Mouse (Mus musculus) hindbrain, embryonic 15.5 days (tissue): Measurements from ENCODE around the gene Mta2. TPM values are rescaled to one million over a fixed set of nuclear protein-coding genes. Genes with fewer than 3 reads are reported as not detected.

Experiments used
- ATAC-seq: fragments of 200-750 bp; cut with Nextera tagmentation; 2 replicates; pipeline ENCODE4 v1.8.0; 2017; ENCODE audit warnings: low read depth, moderate number of reproducible peaks, moderate TSS enrichment; ENCODE audit not compliant: low FRiP score
- H3K27ac ChIP-seq: fragments of 300-500 bp; sonication (generic); replicated peaks from 2 replicates; pipeline ENCODE4 v1.5.1; 2015; ENCODE audit warnings: mild to moderate bottlenecking, inconsistent platforms
- H3K27me3 ChIP-seq: fragments of 300-500 bp; sonication (generic); 2 replicates; pipeline ENCODE4 v1.6.1; 2015; ENCODE audit warnings: control low read depth, inconsistent platforms
- H3K36me3 ChIP-seq: fragments of 300-500 bp; sonication (generic); 2 replicates; pipeline ENCODE4 v1.6.1; 2015; ENCODE audit warnings: control low read depth, inconsistent platforms
- H3K4me1 ChIP-seq: fragments of 300-500 bp; sonication (generic); replicated peaks from 2 replicates; pipeline ENCODE4 v1.6.1; 2015; ENCODE audit warnings: control low read depth, inconsistent platforms
- H3K4me2 ChIP-seq: fragments of 300-500 bp; sonication (generic); 2 replicates; pipeline ENCODE4 v1.6.1; 2015; ENCODE audit warnings: moderate library complexity, mild to moderate bottlenecking, inconsistent platforms
- H3K4me3 ChIP-seq: fragments of 300-500 bp; sonication (generic); 2 replicates; pipeline ENCODE4 v1.5.1; 2015; ENCODE audit warnings: mild to moderate bottlenecking, inconsistent platforms
- H3K9ac ChIP-seq: fragments of 300-500 bp; sonication (generic); 2 replicates; pipeline ENCODE4 v1.6.1; 2015; ENCODE audit warnings: inconsistent platforms
- H3K9me3 ChIP-seq: fragments of 300-500 bp; sonication (generic); 2 replicates; pipeline ENCODE4 v1.6.1; 2016; ENCODE audit warnings: control low read depth, inconsistent platforms
- WGBS: fragments of 180-500 bp; shearing (Covaris S2); methylation state at CpG from one replicate; pipeline ENCODE4 v1.1.7; 2015; 5-methylcytosine and 5-hydroxymethylcytosine counted together
- polyA plus RNA-seq: library from polyadenylated mRNA; unstranded; fragments of >200 nt; fragmentation: Nextera tagmentation; extraction: Ambion mirVana; gene quantifications from 2 replicates; pipeline ENCODE4 v1.2.1, GENCODE M21; 2015

Gene Mta2
- polyA plus RNA-seq, 1 experiment from 2014 or later: 109 TPM

DNA sequence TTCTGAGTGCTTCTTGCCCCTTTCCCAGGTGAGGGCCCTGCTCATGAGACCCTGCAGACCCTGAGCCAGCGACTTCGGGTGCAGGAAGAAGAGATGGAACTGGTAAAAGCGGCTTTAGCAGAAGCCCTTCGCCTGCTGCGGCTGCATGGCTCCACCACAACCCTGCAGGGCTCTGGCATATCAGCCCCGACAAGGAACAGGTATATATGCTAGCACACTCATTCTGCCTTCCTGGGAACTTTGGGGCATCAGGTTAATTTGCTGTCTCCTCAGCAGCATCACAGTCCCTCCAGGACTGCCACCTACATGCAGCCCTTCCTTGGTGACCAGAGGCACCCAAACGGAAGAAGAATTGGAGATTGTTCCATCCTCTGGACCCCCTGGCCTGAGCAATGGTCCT lies 10.9 kb upstream of the Mta2 start:
- H3K4me3 ChIP-seq: no peak overlapping the region
- WGBS: 90% methylated on average over 7 of the region's 7 CpGs
- no peaks in the 10 kb centered on the region for H3K9me3 ChIP-seq
- H3K9ac ChIP-seq: no peak overlapping the region
- H3K4me2 ChIP-seq: peak overlapping the region; percentile 78; the same call in 1 of the 2 replicates
- H3K27me3 ChIP-seq: no peaks in the 10 kb centered on the region; the same call in 1 of the 2 replicates
- no peak for ATAC-seq
- peaks cover 18% of the 10 kb centered on the region for H3K4me1 ChIP-seq
- H3K27ac ChIP-seq: no peak overlapping the region
- peaks cover 18% of the 10 kb centered on the region for H3K36me3 ChIP-seq

DNA sequence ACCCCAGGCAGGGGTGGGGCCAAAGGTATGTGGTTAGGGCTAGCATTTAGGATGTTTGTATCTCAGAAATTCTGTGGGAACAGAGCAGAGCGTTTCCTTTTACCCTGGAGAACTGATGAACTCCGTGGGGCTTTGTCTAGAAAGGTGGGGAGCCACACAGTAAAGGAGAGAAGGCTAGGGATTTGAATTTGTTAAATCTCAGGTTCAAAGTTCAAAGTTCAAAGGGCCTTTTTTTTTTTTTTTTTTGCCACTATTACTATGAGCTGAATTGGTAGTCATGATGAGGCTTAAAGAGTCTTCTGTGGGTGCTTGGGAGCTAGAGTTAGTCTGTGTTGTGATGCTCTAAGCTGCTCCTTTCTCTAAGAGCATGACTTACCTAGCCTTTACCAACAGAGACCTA lies 4.9 kb upstream of the Mta2 start:
- H3K27ac ChIP-seq: no peak overlapping the region
- H3K36me3 ChIP-seq: 0 out of 2 replicates have a peak, but pooled peaks cover 2% of the 10 kb centered on the region
- H3K27me3 ChIP-seq: no peaks in the 10 kb centered on the region
- WGBS: 84% methylated on average over 2 of the region's 2 CpGs
- H3K4me1 ChIP-seq: peaks cover 12% of the 10 kb centered on the region
- H3K4me2 ChIP-seq: no peak overlapping the region
- no peak for ATAC-seq
- H3K9me3 ChIP-seq: no peaks in the 10 kb centered on the region
- no peak overlapping the region for H3K9ac ChIP-seq
- H3K4me3 ChIP-seq: no peak overlapping the region

DNA sequence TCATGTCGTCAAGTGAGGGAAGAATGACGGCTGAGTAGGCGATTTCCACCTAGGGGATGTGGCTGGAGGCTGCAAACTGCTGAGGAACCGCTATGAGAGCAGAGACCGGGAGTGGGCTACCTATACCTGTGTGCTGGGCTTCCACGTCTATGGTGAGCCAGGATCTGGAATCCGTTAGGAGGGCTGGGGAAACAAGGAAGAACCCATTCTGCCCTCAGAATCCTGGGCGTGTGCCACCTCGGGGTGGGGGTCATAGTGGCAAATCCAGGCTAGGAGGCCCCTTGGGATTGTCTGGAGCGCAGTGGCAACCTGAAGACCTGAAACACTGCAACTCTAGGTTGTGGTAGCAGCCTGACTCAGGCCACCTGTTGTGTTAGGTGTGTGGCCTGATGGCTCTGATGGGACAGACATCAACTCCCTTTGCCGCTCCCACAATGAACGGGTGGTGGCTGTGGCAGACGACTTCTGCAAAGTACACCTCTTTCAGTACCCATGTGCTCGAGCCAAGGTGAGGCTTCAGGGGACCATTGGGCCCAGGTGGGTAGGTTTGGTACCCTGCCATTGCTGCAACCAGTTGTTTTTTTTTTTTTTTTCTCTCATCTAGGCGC lies 1.0 kb upstream of the Mta2 start:
- Histone ChIP-seq H3K4me1 (peaks cover 37% of the 10 kb centered on the region), H3K27me3 (no peaks in the 10 kb centered on the region), H3K4me2 (peak overlapping the region; percentile 66; the same call in 1 of the 2 replicates), H3K4me3 (peak overlapping the region; percentile 92; the same call in 1 of the 2 replicates), H3K36me3 (peaks cover 10% of the 10 kb centered on the region), H3K9me3 (no peaks in the 10 kb centered on the region), H3K9ac (no peak overlapping the region; the same call in 1 of the 2 replicates), H3K27ac (no peak overlapping the region)
- no peak for ATAC-seq
- WGBS: 84% methylated on average over 15 of the region's 15 CpGs

DNA sequence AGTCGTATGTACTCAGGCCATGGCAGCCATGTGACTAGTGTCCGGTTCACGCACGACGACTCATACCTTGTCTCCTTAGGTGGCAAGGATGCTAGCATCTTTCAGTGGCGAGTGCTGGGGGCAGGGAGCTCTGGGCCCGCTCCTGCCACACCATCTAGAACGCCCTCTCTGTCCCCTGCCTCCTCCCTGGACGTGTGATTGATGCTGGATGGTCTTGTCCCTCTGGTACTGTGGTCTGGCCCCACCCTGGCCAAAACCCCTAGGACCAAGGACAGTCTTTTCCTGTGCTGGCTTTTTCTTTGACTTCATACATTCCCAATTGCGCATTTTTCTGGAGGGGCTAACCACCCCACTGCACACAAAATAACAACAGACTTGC lies 550 bp upstream of the Mta2 start:
- H3K4me3 ChIP-seq: peak overlapping the region; percentile 92
- peaks cover 13% of the 10 kb centered on the region for H3K36me3 ChIP-seq
- peak overlapping the region; percentile 94 for H3K9ac ChIP-seq
- ATAC-seq: peak; percentile 24; the same call in 1 of the 2 replicates
- H3K27me3 ChIP-seq: no peaks in the 10 kb centered on the region
- peak overlapping the region; percentile 90 for H3K27ac ChIP-seq
- H3K4me2 ChIP-seq: peak overlapping the region; percentile 66
- WGBS: 29% methylated on average over 10 of the region's 10 CpGs
- H3K4me1 ChIP-seq: peaks cover 37% of the 10 kb centered on the region
- H3K9me3 ChIP-seq: no peaks in the 10 kb centered on the region

DNA sequence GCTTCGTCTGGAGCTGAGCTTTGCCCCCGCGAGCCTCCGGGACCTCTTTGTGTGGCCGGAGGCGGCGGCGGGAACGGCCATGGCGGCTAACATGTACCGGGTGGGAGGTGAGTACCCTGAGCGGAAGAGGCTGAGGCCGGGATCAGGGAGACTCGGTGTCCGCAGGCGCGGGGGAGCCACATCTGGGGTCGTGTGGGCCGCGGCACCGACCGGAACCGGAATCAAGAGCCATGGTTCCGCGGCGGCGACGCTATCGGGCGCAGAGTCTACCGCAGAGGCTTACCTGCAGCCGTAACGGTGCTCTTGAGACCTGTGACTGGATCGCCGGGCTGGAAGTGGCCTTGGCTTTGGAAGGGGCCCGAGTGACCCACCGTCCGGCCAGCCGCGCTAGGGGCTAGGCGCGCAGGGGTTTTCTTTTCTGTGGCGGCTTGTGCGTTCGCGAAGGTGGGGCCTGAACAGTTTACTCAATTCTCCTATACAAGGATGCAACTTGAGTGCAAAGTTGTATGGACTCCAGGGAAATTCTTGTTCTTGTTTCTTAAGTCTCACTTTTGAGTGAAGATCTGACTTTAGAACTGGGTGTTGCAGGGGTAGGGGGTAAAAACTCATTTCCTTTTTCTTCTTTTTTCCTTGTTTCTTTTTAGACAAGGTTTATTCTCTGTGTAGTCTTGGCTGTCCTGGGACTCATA lies 745 bp downstream of the Mta2 start:
- H3K27me3 ChIP-seq: no peaks in the 10 kb centered on the region
- H3K4me2 ChIP-seq: peak overlapping the region; percentile 66
- ATAC-seq: peak; percentile 29; the same call in 1 of the 2 replicates
- H3K9me3 ChIP-seq: no peaks in the 10 kb centered on the region
- peak overlapping the region; percentile 92 for H3K4me3 ChIP-seq
- peaks cover 37% of the 10 kb centered on the region for H3K4me1 ChIP-seq
- H3K36me3 ChIP-seq: peaks cover 24% of the 10 kb centered on the region
- H3K27ac ChIP-seq: peak overlapping the region; percentile 90
- under 1% methylated on average over 46 of the region's 46 CpGs for WGBS
- peak overlapping the region; percentile 94 for H3K9ac ChIP-seq

DNA sequence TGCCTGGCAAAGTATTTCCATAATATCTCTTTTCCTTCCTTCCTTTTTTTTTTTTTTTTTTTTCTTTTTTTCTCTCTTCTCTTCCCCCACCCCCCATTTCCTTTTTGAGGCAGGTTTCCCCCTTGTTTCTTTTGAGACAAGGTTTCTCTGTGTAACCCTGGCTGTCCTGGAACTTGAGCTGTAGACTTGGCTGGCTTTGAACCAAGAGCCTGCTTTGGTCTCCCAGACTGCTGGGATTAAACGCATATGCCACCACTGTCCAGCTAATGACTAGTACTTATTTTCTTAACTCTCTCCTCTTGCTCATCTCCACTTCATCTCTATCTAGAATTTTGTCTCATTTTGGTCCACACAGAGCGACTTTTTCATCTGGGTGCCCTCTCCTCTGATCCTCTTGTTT lies 1.4 kb downstream of the Mta2 start:
- H3K9ac ChIP-seq: peak overlapping the region; percentile 94
- H3K36me3 ChIP-seq: peaks cover 31% of the 10 kb centered on the region
- no peaks in the 10 kb centered on the region for H3K9me3 ChIP-seq
- H3K4me2 ChIP-seq: peak overlapping the region; percentile 66
- peak overlapping the region; percentile 90; the same call in 1 of the 2 replicates for H3K27ac ChIP-seq
- H3K4me3 ChIP-seq: peak overlapping the region; percentile 92
- H3K27me3 ChIP-seq: no peaks in the 10 kb centered on the region
- 66% methylated on average over 2 of the region's 2 CpGs for WGBS
- ATAC-seq: no peak
- H3K4me1 ChIP-seq: peaks cover 37% of the 10 kb centered on the region

DNA sequence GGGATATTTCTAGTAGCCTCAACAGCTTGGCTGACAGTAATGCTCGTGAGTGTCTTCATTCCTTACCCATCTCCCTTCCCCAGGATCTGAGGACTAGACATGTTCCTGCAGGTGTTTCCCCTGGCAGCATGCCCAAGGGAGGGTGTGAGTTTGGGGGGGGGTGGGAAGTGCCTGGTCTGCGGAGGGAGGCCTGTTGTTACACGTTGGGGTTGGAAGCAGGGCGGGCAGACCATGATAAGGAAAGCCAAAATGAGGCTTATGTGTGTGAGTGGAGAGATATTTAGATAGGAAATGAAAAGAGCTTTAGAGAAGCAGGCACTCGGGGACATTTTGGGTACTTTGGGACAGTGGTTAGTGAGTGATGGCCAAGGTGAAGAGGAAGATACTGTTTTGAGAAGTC lies 2.4 kb downstream of the Mta2 start:
- 60% methylated on average over 5 of the region's 5 CpGs for WGBS
- Histone ChIP-seq H3K9me3 (no peaks in the 10 kb centered on the region), H3K27ac (no peak overlapping the region), H3K9ac (0 out of 2 replicates have a peak overlapping the region, but pooled peaks have one; percentile 94), H3K4me3 (peak overlapping the region; percentile 13), H3K36me3 (peaks cover 41% of the 10 kb centered on the region), H3K27me3 (no peaks in the 10 kb centered on the region), H3K4me1 (peaks cover 37% of the 10 kb centered on the region), H3K4me2 (peak overlapping the region; percentile 66; the same call in 1 of the 2 replicates)
- ATAC-seq: no peak

DNA sequence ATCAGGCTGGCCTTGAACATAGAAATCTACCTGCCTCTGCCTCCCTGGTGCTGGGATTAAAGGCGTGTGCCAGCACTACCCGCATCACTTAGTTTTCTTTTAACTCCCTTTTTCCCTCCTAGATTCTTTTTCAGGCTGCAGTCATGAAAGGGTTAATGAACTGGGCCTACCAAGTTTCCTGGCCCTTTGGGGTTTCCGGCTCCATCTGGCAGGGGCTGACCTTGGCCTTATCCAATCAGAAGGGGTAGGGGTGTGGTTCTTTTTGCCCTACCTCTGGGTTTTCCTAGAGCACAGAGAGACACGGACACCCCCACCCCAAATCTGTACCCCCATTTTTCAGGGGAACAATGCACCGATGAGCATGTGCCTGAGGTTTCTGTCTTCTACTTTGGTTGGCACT lies 3.1 kb downstream of the Mta2 start:
- H3K36me3 ChIP-seq: peaks cover 45% of the 10 kb centered on the region
- no peaks in the 10 kb centered on the region for H3K9me3 ChIP-seq
- H3K27me3 ChIP-seq: no peaks in the 10 kb centered on the region
- no peak overlapping the region for H3K27ac ChIP-seq
- H3K4me3 ChIP-seq: no peak overlapping the region
- peak overlapping the region; percentile 66 for H3K4me2 ChIP-seq
- peaks cover 37% of the 10 kb centered on the region for H3K4me1 ChIP-seq
- 32% methylated on average over 5 of the region's 5 CpGs for WGBS
- H3K9ac ChIP-seq: 0 out of 2 replicates have a peak overlapping the region, but pooled peaks have one; percentile 12
- no peak for ATAC-seq

DNA sequence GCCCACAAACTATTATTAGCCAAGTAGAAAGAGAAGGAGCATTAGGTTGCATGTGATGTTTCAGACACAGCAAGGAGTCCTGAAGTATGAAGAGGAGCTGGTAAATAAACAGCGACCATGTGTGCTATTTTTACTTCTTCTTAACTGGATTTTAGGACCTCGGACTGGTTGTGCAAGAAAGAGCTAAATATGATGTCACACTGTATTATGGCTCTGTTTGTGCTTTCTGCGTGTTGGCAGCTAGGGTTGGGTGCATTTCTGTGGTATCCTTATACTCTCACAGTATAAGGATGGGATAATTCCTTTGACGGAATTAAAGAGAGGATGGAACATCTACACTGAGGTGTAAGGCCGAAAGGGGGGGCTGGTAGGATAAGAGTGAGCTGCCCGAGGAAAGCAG lies 3.6 kb downstream of the Mta2 start:
- Histone ChIP-seq H3K27ac (no peak overlapping the region), H3K36me3 (peaks cover 47% of the 10 kb centered on the region), H3K9me3 (no peaks in the 10 kb centered on the region), H3K27me3 (no peaks in the 10 kb centered on the region), H3K9ac (no peak overlapping the region), H3K4me2 (peak overlapping the region; percentile 66; the same call in 1 of the 2 replicates), H3K4me1 (peaks cover 37% of the 10 kb centered on the region), H3K4me3 (no peak overlapping the region)
- ATAC-seq: no peak
- WGBS: 81% methylated on average over 6 of the region's 6 CpGs

DNA sequence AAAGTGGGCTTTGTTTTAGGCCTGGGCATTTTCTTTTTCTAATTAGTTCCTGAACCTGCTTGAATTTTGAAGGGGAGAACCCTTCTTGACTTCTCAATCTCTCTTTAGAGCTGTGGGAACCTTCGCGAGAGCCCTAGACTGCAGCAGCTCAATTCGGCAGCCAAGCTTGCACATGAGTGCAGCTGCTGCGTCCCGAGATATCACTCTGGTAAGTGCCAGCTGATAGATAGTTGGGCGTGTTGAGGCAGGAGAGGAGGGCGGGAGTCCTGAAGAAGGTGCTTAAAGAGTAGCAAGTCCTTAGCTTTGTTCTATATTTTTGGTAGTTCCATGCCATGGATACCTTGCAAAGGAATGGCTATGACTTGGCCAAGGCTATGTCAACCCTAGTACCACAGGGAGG lies 5.3 kb downstream of the Mta2 start:
- WGBS: 95% methylated on average over 7 of the region's 7 CpGs
- Histone ChIP-seq H3K27ac (no peak overlapping the region), H3K27me3 (no peaks in the 10 kb centered on the region), H3K9ac (no peak overlapping the region), H3K9me3 (no peaks in the 10 kb centered on the region), H3K4me1 (peaks cover 26% of the 10 kb centered on the region), H3K36me3 (peaks cover 64% of the 10 kb centered on the region), H3K4me3 (no peak overlapping the region), H3K4me2 (no peak overlapping the region)
- ATAC-seq: no peak

DNA sequence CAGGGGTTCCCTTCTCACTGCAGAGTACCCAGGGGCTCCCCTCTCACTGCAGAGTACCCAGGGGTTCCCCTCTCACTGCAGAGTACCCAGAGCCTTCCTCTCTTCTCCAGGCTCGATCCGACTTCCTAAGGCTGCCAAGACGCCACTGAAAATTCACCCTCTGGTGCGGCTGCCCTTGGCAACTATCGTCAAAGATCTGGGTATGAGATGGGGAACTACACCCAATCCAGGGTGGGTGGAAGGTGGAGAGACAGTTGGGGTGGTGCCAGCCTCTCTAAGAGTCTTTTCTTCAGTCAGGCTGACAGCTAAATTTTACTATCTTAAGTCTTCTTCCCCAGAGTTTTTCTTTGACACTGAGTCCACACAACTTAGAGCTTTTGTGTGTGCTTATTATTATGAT lies 8.5 kb downstream of the Mta2 start:
- Histone ChIP-seq H3K4me1 (peaks cover 26% of the 10 kb centered on the region), H3K4me2 (no peak overlapping the region), H3K9me3 (no peaks in the 10 kb centered on the region), H3K4me3 (no peak overlapping the region), H3K9ac (no peak overlapping the region), H3K36me3 (peaks cover 65% of the 10 kb centered on the region), H3K27me3 (no peaks in the 10 kb centered on the region), H3K27ac (no peak overlapping the region)
- ATAC-seq: no peak
- 90% methylated on average over 5 of the region's 5 CpGs for WGBS

DNA sequence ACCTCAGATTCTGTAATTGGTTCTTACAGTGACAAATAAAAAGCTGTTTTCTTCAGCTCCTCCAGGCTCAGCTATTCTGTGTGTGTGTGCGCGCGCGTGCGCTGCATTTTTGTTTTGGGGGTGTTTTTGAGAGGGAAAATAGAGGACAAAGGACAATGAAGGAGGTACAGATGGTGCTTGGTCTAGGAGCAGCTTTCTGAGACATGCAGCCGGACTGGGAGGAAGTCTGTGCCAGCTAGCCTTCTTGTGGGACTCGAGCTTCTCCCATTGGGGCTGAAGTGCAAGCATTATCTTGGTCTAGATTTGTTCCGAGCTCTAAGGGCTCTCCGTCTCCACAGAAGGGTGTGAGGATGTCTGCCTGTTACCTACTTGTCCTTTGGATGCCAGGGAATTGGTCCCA lies 10.6 kb downstream of the Mta2 start:
- Histone ChIP-seq H3K9ac (peak overlapping the region; percentile 42; the same call in 1 of the 2 replicates), H3K36me3 (peaks cover 55% of the 10 kb centered on the region), H3K4me3 (no peak overlapping the region), H3K27ac (peak overlapping the region; percentile 89), H3K9me3 (no peaks in the 10 kb centered on the region), H3K4me1 (peaks cover 29% of the 10 kb centered on the region), H3K4me2 (no peak overlapping the region), H3K27me3 (no peaks in the 10 kb centered on the region)
- ATAC-seq: no peak
- 78% methylated on average over 9 of the region's 9 CpGs for WGBS
